Mouse (Mus musculus) cerebellum, adult 18-20 months (tissue): ENCODE measurements at regions not wholly inside any gene's neighbourhood (a gene's known extent, or its start where the extent isn't known, plus 50 kb on each side); places are given as distances from the start of the nearest gene placed in this dataset.
A peak's percentile ranks its signal among the peaks of the same experiment; 100 is the strongest.

Experiments
- DNase-seq, 2 experiments: peaks; one replicate each; pipeline ENCODE4 v3.0.0; 2021

DNA sequence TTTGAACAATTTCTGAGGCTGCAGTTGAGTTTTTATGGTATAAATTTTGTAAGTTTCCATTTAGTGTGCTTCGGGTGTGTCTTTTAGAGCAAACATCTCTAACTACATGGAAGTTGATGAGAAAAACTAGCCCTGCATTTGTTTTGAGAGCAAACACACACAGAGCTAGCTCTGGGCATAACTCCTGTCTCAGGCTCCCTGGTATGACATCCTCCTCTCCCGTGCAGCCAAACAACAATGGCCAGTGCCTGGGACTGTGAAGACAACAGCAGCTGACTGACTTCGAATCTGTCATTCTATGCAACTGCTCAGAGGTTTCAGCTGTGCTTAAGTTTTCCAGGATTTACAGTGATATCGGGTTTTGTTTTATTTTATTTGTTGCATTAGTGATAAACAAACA, 105.3 kb upstream of the Peli1 start:
- DNase-seq = no peak

DNA sequence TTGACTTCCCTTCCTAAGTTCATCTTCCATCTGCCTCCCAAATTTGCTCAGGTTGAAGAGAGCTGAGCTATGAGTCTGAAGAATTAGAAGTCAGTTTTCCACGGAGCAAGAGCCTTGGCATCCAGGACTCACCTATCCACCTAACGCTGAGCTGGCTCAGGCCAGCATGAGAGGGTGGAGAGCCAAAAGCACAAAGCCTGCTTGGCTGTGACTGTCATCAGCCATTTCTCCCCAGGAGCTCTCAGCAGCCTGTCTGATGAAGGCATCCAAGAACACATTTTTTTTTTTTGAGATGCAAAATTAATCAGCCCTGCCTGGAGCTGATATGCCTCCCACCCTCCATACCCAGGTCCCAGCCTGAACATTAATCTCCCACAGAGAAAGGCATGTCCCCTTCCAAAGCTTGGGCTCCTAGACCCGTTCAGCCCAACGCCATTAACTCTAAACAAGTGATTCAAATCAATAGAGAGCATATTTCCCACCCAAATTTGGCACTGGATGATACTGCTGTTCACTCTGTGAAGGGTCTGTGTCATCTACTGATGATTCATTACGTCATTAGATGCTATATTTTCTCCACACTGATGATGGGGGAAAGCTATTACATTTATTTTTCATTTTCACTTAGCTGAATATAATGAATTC, 103.8 kb upstream of the Peli1 start:
- peak; percentile 41 to 61 for DNase-seq

DNA sequence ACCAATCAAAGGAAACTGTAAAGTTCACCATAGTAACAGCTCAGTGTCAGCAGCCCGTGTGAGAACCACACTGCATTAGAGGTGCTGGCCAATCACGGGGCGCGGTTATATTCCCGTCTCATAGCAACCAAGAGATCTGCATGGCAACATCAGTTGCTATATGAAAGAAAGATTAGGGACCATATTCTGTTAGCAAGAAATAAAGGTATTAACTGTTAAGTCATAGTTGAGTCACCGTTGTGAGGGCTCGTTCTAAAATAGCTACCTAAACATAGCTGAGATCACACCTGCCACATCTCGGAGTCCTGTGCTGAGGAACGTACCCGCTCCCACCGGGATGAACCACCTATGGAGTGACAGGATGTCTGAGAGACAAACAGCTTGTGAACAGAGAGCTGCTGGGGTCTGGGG, 103.2 kb upstream of the Peli1 start:
- DNase-seq = peak; percentile 13 to 24

DNA sequence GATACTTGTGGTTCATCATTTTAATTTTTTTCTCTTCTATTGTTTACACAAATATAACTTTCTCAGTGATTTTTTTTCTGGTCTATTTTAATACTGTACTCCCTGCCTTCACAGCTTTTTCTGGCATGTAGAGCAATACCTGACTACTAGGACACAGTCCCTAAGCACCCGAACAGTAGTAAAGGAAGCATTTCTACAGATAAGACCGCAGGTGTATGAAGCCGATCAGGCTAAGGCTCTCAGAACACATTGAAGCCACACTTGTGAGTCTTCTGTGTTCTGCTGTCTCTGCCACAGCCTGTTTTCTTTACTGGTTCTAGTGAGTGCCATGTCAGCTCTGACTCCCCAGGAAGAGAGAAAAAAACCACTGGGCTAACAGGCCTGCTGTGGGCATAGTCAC, 102.2 kb upstream of the Peli1 start:
- DNase-seq = no peak

DNA sequence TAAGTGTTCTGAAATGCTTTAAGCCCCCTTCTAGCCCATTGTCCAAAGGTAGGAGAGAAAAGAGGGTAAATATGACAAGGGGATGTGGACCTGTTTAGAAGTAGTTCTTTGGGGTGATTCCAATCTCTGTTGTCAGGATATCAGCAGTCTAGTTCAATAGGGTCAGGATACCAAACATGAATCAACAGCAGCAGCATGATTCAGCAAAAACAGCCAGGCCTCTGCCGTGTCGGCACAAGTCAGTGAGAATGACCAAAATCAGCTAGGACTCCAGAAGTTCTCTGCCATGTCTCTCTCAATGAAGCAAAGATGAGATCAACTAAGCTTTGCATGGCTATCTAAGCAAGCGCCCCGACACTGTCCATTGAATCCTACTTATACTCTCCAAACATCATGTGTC, 97.5 kb upstream of the Peli1 start:
- no peak for DNase-seq

DNA sequence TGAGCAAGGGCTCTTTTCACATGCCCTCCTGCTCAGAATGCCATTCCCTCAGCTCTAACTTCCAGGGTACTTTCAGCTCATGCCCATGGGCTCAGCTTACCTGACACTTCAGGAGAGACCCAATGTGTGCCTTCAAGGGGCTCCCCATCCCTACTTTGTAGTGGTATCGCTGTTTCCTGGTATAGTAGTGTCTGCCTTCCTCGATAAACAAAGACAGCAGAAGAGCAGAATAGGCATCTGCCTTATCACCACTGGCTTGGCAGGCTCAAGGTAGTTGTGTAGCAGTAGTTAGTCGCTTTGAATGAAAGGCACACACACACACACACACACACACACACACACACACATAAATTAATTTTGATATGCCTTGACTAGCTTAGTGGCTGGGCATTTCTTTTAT, 89.7 kb upstream of the Peli1 start:
- DNase-seq = no peak

DNA sequence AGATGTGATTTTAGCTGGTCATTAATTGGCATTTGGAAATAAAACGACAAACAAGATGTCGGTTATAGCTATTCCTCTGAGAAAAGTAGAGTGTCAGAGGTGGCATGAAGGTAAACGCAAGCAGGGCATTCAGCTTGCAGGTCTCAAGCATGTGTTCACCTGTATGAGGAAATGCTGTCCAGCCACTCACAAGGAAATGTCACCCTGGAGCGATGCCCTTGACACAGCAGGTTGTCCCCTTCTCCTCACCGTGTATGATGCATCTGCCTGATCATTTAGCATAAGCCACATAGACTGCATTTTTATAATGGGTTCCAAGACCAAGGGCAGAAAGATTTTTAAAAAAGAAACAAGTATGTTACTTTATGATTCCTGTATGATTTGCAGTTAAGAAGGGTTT, 83.9 kb upstream of the Peli1 start:
- no peak for DNase-seq

DNA sequence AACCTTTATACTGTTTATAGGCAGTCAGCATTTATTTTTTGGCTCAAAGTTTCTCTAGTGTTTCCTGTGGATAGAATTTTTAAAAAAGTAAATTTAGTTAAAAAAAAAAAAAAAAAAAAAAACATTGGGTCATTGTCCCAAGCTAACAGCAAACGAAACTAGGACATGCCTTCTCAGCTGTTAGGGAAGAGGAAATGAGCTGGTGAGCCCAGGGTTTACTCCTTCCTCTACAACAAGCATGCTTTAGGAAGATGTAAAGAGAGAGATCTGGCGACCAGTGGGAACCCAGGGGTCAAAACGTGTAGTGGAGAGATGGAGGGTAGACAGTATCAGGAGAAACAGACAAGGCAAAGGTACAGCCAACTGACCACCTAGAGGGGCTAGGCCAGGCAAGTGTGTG, 81.6 kb upstream of the Peli1 start:
- DNase-seq = no peak

DNA sequence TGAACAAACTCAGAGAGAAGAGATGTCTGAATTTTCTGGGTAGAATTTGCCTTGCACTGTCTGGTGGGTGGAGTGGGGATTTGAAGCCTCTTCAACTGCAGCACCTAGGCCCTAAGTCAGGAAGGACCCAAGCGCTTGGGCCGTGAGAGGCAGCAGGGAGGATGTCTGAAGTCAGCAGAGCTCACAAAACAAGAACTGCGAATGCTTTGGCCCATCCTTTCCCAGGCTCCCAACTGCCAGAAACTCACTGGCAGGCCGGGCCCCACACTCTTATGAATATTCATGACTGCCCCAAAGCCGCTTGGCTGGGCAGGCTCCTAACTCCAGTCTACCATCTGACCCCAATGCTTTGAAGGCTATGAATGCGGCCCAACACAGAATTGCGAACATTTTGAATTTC, 80.2 kb upstream of the Peli1 start:
- DNase-seq = peak in 1 of 2 experiments; percentile 15

DNA sequence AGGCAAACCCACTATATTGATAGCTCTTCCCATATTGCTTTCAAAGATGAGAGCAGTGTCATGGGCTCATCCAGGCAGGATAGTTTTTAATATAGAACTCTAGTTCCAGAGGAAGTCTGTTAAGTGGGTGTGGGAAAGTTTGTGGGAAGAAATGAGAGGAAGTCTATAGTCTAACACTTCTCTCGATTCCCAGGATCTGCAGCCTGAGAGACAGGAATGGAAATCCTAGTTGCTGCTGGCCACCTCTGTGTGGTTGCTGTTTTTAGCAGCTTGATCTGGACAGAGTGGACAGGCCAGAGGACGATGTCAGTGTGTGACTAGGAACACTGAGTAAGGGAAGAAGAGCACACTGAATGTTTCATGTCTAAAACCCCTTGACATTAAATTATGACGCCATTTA, 76.8 kb upstream of the Peli1 start:
- DNase-seq = no peak

DNA sequence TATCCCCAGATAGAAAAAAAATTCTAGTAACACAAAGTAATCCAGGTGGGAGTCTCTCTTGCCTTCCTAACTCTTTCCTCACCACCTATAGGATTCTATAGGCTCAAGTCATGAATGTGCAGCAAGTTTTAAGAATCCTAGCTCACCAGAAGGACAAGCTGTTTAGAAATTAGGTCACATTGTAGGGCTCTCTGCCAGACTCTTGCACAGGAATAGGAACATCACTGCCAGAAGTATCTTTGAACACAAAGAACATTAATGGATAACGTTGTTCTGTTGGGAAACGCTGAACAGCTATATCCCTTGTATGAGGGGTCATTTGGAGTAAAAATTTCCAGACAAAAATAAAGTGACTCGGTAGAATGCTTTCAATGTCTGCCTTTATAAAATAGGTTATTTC, 75.6 kb upstream of the Peli1 start:
- peak; percentile 66 to 71 for DNase-seq

DNA sequence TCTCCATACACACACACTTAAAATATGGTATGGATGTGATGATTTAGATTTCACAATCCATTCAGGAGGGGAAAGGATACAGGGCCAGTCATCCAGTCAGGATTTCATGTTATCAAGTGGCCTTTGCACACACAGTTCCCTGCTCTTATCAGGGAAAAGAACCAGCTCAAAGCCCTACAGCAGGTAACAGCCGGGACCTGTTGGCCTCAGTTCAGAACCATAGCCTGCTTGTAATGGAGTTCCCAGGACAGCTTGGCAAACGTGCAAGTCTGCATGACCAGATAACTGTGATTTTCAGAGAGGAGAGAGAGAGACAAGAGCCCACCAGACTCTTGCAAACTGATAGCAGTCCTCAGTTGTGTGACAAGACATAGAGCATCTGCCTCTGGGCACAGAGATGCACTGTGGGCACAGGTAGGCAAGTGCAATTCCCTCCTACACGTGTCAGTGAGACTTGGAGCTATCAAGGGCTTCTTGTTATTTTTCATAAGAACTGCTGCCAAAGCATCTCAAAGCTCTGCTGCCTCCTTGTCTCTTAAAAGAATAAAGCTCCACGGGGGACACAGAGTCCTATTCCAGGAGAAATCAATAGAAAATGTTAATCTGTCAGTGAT, 74.9 kb upstream of the Peli1 start:
- DNase-seq = peak; percentile 77 to 84

DNA sequence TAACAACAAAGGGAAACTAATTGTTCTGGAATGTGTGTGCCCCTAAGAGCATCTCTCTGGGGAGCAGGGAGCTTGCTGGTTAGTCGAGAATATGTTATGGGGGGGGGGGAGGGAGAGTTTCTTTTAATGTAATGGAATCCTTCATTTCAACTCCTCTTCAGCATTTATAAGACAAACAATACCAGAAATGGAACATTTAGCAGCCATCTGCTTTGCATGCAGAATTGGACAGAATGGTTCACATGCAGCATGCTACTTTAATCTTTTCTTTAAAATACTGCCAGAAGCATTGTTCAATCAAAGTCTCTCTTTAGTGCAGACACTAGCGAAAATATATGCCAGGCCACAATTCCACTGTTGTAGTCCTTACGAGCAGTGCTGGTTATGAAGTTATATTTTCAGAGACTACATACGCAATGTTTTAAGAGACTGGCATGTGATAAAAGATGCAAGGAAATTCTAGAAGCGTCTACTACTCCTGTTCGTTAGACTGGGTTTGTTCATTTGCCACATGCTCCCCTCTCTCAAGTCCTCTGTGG, 74.2 kb upstream of the Peli1 start:
- DNase-seq = no peak

DNA sequence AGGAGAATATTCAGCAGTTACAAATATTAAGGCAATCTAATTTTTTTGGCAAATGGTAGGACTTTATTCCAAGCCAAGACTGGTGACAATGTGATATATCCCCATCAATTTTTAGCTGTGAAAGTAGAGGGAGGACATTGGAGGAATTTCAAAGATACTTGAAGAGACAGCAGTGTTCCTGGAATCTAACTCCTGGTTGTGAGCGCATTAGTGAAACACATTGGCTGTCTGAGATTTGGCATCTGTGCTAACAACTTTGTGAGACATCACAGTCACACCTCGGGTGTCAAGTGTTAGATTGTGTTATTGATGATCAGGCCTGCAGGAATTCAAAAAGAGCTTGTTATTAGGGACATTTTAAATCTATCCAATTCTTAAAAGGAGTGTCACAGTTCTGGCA, 71.3 kb upstream of the Peli1 start:
- DNase-seq = no peak

DNA sequence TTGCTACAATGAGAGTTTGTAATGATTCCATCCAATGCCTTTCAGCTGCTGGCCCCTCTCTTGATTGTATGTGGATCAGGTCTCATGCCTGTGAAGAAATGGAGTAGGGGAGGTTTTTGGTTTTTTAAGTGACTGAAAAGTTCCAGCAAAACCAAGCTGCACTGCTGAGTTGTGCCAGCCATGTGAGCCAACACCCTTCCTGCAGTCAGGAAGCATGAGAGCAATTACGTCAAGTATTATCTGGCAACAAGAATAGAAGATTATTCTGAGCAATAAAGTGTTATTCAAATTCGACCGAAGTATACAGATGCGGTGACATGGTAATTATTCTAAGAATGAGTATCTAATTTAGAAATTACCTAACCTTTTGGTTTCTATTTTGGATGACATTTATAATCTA, 67.0 kb upstream of the Peli1 start:
- no peak for DNase-seq

DNA sequence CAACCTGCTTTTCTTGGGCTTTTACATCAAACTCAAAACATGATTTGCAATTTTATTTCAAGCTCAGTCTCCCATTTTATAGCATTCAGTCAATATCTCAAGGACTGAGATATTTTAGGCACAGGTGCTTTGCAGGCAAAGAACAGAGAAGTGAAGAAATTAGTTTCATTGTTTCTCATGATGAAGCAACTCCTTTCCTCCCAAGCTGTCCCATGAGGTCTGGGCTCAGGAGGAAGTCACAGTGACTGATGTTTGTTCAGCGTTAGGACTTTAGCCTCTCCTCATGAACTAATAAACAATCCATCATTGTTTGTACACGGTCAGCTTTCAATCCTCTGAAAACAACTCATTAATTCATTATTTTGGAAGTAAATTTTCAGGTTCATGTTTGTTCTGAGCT, 66.6 kb upstream of the Peli1 start:
- DNase-seq = no peak

DNA sequence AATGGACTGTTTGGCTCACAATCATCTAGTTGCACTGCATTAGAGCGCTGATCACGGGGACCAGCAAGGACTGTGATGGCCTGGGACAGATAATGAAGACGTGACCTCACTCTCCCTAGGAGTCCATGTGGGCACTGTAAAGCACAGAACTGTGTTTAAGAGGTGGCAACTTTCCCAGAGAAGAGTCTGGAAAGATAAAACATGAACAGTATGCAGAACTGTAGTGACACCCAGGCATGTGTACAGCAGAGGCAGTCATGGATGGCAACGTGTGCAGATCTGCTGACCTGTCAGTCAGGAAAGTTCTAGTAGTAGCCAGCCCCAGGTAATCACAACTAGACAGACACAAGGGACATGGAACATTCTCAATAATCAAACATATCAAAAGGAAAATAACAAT, 63.8 kb upstream of the Peli1 start:
- no peak for DNase-seq

DNA sequence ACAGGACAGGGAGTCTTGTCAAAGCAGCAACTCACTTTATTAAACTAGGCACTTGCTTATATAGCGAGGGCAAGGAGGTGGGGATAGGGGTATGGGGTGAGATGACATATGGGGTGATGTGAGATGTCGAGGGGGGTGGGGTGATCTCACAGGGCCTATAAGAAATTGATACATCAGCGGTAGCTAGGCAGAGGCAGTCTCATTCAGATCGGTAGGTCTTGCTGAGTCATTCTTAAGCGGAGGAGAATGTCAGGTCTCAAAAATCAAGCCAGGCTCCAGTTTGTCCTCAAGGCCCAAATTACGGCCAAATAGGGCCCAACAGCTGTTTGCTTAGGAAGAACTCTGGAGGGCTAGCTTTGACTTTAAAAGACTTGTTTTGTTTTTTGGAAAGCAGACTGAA, 60.7 kb upstream of the Peli1 start:
- no peak for DNase-seq

DNA sequence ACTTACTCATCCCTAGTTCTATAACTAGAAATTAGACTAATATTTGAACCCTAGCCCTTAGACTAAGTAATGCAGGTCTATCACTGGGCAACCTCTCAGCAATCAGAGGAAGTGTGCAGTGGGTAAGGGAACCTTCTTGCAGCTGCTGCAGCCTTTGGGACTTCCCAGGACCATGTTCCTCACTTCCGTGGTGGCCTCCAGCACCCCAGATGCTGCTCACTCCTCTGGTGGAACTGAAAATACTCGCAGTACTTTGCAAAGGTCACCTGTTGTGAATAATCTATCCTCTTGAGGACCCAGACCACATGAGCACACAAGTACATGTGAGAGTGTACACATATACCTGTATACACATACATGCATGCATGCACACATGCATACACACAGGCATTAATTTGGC, 59.3 kb upstream of the Peli1 start:
- no peak for DNase-seq

DNA sequence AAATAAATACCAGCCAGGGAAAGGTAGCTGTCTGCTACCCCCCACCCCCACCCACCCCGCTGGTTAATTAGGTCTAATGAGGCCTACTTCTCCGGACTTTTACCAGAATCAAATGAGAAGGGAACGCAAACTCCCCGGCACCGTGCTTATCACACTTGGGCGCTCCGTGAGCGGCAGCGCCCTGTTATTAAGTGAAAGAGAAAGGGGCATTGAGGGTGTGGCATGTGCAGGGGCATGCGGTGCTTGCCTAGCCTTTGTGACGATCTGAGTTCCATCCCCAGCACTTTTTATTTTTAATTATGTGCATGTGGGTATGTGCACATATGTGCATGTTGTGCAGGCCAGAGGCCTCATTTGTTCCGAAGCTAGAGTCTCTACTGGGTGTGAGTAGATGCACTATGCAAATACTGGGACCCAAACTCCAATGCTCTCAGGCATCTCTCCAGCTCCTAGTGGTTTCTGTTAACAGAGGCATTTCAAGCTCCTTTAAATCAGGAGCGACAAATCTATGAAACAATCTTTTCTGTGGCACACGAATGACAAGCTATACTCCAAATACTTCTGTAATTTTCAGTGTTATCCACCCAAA, 57.8 kb upstream of the Peli1 start:
- DNase-seq = no peak

DNA sequence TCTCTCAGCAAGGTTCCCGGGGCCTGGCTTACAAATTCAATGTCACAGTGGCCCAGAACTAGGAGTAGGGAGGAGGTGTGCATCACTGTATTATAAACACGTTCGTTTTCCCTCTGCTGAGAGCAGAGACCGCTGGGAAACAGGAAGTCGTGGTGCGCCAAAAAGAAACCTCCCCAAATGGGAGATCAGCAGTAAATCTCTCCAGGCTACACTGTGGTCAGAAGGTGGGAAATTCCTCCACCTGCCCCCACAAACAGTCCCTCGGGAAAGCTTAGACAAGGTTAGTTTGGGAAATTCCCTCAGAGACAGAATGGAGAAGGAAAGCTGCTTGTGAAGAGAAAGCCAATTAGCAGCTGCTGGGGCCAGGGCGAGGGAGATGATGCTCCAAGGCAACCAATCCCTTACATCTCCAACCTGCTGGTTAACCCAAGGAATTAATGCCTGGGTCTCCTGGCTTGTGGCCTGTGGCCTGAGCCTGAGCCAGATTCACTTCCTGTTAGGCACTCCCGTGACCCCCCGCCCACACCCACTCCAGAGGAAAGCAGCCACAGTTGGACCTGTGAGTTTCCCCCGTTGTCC, 57.2 kb upstream of the Peli1 start:
- DNase-seq = no peak

DNA sequence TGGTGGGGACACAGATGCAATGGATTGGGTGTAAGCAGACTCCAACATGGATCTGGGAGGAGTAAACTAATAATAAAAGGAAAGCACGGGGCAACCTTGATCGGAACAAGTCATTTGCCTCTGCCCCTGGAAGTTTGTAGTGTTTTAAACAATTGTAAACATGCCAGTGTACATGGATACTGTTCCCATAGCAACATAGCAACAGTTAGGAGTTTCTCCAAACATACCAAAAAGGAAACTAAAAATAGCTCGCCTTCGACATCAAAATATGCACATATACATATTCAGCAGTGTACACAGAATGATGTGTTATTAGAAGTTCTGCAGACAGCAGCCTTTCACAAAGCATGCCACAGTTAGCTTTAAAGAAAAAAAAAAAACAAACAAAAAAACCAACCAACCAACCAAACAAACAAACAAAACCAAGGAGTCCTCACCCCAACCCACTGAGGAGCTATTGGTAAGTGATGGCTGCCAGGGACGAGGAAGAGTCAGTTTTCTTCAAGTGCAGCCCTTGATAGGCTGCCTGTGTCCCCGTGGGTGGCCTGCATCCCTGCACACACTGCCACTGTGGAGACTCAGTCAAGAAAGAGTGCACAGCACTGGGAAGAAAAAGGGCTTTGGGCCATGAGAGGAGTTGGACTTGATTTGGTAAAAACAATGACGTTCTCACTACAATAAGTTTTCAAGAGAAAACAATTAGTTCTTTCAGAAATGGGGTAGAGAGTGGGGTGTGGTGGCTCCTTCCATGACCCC, 54.8 kb upstream of the Peli1 start:
- DNase-seq = no peak

DNA sequence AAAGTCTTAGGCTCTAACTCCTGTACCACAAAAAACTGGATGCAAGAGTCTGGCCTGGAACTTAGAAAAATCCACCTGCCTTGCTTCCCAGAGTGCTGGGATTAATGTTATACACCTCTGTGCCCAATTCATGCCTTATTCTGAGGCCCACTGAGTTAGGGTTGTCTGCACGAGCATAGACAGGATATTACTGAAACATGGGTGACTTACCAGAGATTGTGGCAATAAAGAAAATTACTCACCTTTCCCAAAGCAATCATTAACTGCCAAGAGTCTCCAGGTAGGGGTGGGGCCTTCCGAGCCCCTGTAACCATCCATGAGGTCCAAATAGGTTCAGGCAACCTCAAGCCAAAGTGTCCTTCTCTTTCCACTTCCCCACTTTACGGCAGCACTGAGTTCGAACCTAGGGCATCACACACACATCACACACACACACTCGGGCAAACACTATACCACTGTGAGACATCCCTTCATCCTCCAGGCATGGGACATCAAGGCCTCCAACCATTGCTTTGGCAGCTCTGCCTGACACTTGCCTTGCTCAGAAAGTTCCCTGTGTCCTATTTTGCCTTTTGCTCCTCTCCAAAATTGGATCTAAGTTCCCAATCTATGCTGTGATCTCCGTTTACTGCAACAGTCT, 53.7 kb upstream of the Peli1 start:
- DNase-seq = no peak
